Mouse (Mus musculus): ENCODE data around the gene Gm595. TPM values are rescaled to one million over a fixed set of nuclear protein-coding genes. Genes with fewer than 3 reads are reported as not detected.

Gm595 gene
- polyA plus RNA-seq, 1 experiment from 2014 or later, result not detected

Other genes starting within 250 kb of the Gm595 start
- not detected in 2 replicates for gene Gpr119, start 203.2 kb downstream of the Gm595 start, polyA plus RNA-seq (2014; fragmentation: Nextera tagmentation; extraction: Ambion mirVana)
- 18.1 and 18.7 TPM in 2 replicates for gene Rbmx2, start 182.7 kb downstream of the Gm595 start, polyA plus RNA-seq (2014; fragmentation: Nextera tagmentation; extraction: Ambion mirVana)

Measured in heart, embryonic 11.5 days (tissue).